Mouse (Mus musculus) limb, embryonic 15.5 days (tissue): ENCODE results near the gene Slc22a20. TPM values are rescaled to one million over a fixed set of nuclear protein-coding genes. Genes with fewer than 3 reads are reported as not detected.
A peak's percentile ranks its signal among the peaks of the same experiment; 100 is the strongest.

Experiments used
- ATAC-seq: fragments of 200-750 bp; cut with Nextera tagmentation; 2 replicates; pipeline ENCODE4 v1.8.0; 2017; ENCODE audit warnings: low read depth, moderate TSS enrichment; ENCODE audit not compliant: insufficient number of reproducible peaks, low FRiP score, low TSS enrichment
- H3K27ac ChIP-seq: fragments of 300-500 bp; sonication (generic); 2 replicates; pipeline ENCODE4 v1.5.1; 2015; ENCODE audit warnings: moderate library complexity, mild to moderate bottlenecking, inconsistent platforms
- H3K27me3 ChIP-seq: fragments of 300-500 bp; sonication (generic); 2 replicates; pipeline ENCODE4 v1.6.1; 2015; ENCODE audit warnings: inconsistent platforms
- H3K36me3 ChIP-seq: fragments of 300-500 bp; sonication (generic); 2 replicates; pipeline ENCODE4 v1.6.1; 2015; ENCODE audit warnings: inconsistent platforms
- H3K4me1 ChIP-seq: fragments of 300-500 bp; sonication (generic); 2 replicates; pipeline ENCODE4 v1.6.1; 2015; ENCODE audit warnings: inconsistent platforms
- H3K4me2 ChIP-seq: fragments of 300-500 bp; sonication (generic); 2 replicates; pipeline ENCODE4 v1.6.1; 2015; ENCODE audit warnings: mild to moderate bottlenecking, inconsistent platforms
- H3K4me3 ChIP-seq: fragments of 300-500 bp; sonication (generic); 2 replicates; pipeline ENCODE4 v1.5.1; 2015; ENCODE audit warnings: mild to moderate bottlenecking, inconsistent platforms
- H3K9ac ChIP-seq: fragments of 300-500 bp; sonication (generic); 2 replicates; pipeline ENCODE4 v1.6.1; 2015; ENCODE audit warnings: inconsistent platforms
- H3K9me3 ChIP-seq: fragments of 300-500 bp; sonication (generic); 2 replicates; pipeline ENCODE4 v1.6.1; 2016; ENCODE audit warnings: inconsistent platforms
- WGBS: fragments of 180-500 bp; shearing (Covaris S2); methylation state at CpG from one replicate; pipeline ENCODE4 v1.1.7; 2015; 5-methylcytosine and 5-hydroxymethylcytosine counted together
- polyA plus RNA-seq: library from polyadenylated mRNA; unstranded; fragments of >200 nt; fragmentation: Nextera tagmentation; extraction: Ambion mirVana; gene quantifications from 2 replicates; pipeline ENCODE4 v1.2.1, GENCODE M21; 2015

Slc22a20 gene
- polyA plus RNA-seq, 1 experiment from 2014 or later = not detected

DNA sequence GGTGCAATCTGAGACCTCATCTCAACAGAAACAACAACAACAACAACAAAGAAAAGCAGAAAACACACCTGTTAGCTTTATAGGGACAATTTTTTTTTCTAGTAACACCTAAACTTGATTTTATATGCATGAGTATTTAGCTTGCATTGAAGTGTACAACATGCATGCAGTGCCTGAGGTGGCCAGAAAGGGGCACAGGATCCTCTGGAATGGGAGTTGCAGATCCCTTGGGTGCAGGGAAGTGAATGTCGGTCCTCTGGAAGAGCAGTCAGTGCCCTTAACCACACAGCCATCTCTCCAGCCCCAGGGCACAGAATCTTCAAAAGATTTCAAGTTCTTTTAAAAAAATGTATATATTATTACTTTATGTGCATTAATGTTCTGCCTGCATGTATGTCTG, 23.3 kb downstream of the Slc22a20 start:
- Histone ChIP-seq H3K9ac (no peak overlapping the region), H3K9me3 (no peaks in the 10 kb centered on the region), H3K27me3 (no peaks in the 10 kb centered on the region), H3K4me2 (peak overlapping the region; percentile 80), H3K4me1 (peaks cover 23% of the 10 kb centered on the region), H3K4me3 (peak overlapping the region; percentile 73), H3K36me3 (peaks cover 28% of the 10 kb centered on the region), H3K27ac (no peak overlapping the region)
- 19% methylated on average over 1 of the region's 1 CpGs for WGBS
- no peak for ATAC-seq

GRCm38 (mm10) chr19:5957371-5957770, 28.6 kb downstream of the Slc22a20 start:
- Histone ChIP-seq H3K36me3 (peaks cover 63% of the 10 kb centered on the region), H3K27me3 (no peaks in the 10 kb centered on the region), H3K9me3 (no peaks in the 10 kb centered on the region), H3K4me1 (peaks cover 28% of the 10 kb centered on the region), H3K4me3 (no peak overlapping the region), H3K9ac (no peak overlapping the region), H3K4me2 (no peak overlapping the region), H3K27ac (no peak overlapping the region)
- 88% methylated on average over 5 of the region's 5 CpGs for WGBS
- ATAC-seq = no peak

- no peaks in the 10 kb centered on the region for H3K27me3 ChIP-seq
- no peaks in the 10 kb centered on the region for H3K9me3 ChIP-seq
- peaks cover 27% of the 10 kb centered on the region for H3K4me1 ChIP-seq
- peaks cover 70% of the 10 kb centered on the region for H3K36me3 ChIP-seq
- no peak overlapping the region for H3K9ac ChIP-seq
- ATAC-seq = no peak
- H3K27ac ChIP-seq = peak overlapping the region; percentile 47; the same call in 1 of the 2 replicates
- no peak overlapping the region for H3K4me2 ChIP-seq
- WGBS = 18% methylated on average over 3 of the region's 3 CpGs
- H3K4me3 ChIP-seq = no peak overlapping the region
Measured at GRCm38 (mm10) chr19:5956685-5957084, 29.3 kb downstream of the Slc22a20 start.

- peak overlapping the region; percentile 2; the same call in 1 of the 2 replicates for H3K4me3 ChIP-seq
Measured at GRCm38 (mm10) chr19:5955704-5956670, 30.0 kb downstream of the Slc22a20 start.

GRCm38 (mm10) chr19:5954936-5955335, 31.0 kb downstream of the Slc22a20 start:
- no peaks in the 10 kb centered on the region for H3K9me3 ChIP-seq
- no peak overlapping the region for H3K4me2 ChIP-seq

More at GRCm38 (mm10) chr19:5955704-5956670, 30.0 kb downstream of the Slc22a20 start:
- no peaks in the 10 kb centered on the region for H3K9me3 ChIP-seq
- H3K27me3 ChIP-seq = no peaks in the 10 kb centered on the region
- no peak overlapping the region for H3K9ac ChIP-seq
- H3K27ac ChIP-seq = peak overlapping the region; percentile 47
- WGBS = 63% methylated on average over 28 of the region's 28 CpGs
- no peak for ATAC-seq
- H3K4me1 ChIP-seq = peaks cover 27% of the 10 kb centered on the region; the same call in 1 of the 2 replicates
- peaks cover 73% of the 10 kb centered on the region for H3K36me3 ChIP-seq
- no peak overlapping the region for H3K4me2 ChIP-seq

DNA sequence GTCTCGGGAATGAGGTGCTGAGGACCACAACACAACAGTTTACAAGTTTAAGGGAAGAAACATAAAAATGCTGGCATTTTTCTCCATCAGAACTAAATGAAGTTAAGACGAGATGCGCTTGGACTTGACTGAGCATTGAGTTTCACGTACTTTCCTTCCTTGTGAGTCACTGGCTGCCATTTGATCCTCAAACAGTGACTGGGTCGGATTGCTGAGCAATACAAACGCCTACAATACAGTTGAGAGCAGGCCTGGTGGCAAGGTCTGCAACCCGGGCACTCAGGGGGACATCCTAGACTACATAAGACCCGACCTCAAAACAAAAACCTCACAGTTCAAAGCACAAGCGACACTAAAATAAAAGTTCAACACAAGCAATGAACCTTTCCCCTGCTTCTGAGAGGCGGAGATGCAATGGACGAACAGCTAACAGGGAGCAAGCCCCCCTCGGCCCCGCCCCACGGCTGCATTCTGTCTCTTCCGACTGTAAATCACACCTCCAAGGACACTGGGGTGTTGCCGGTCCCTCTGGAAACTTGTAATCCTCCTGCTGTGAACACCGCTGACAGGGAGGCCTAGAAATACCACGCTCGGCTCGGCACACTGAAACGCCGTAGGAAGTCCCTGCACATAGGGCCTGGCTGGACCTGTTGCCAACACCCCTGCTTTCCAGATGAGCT, 31.8 kb downstream of the Slc22a20 start:
- Histone ChIP-seq H3K27me3 (no peaks in the 10 kb centered on the region), H3K4me2 (no peak overlapping the region), H3K36me3 (peaks cover 81% of the 10 kb centered on the region), H3K9me3 (no peaks in the 10 kb centered on the region), H3K4me3 (no peak overlapping the region), H3K4me1 (peaks cover 27% of the 10 kb centered on the region; the same call in 1 of the 2 replicates), H3K9ac (no peak overlapping the region), H3K27ac (peak overlapping the region; percentile 14; the same call in 1 of the 2 replicates)
- ATAC-seq = no peak
- 60% methylated on average over 22 of the region's 22 CpGs for WGBS

More at GRCm38 (mm10) chr19:5954936-5955335, 31.0 kb downstream of the Slc22a20 start:
- no peak overlapping the region for H3K4me3 ChIP-seq
- no peak overlapping the region for H3K9ac ChIP-seq
- peaks cover 27% of the 10 kb centered on the region; the same call in 1 of the 2 replicates for H3K4me1 ChIP-seq
- peaks cover 78% of the 10 kb centered on the region for H3K36me3 ChIP-seq
- no peak for ATAC-seq
- 90% methylated on average over 10 of the region's 10 CpGs for WGBS
- no peaks in the 10 kb centered on the region for H3K27me3 ChIP-seq
- H3K27ac ChIP-seq = peak overlapping the region; percentile 17; the same call in 1 of the 2 replicates

- no peak for ATAC-seq
- H3K9me3 ChIP-seq = no peaks in the 10 kb centered on the region
- peak overlapping the region; percentile 71 for H3K27ac ChIP-seq
- no peak overlapping the region for H3K4me3 ChIP-seq
- H3K36me3 ChIP-seq = peaks cover 81% of the 10 kb centered on the region
- peaks cover 27% of the 10 kb centered on the region; the same call in 1 of the 2 replicates for H3K4me1 ChIP-seq
- no peak overlapping the region for H3K4me2 ChIP-seq
- H3K9ac ChIP-seq = no peak overlapping the region
- 88% methylated on average over 19 of the region's 19 CpGs for WGBS
- H3K27me3 ChIP-seq = no peaks in the 10 kb centered on the region
Measured at GRCm38 (mm10) chr19:5953201-5953770, 32.7 kb downstream of the Slc22a20 start.

DNA sequence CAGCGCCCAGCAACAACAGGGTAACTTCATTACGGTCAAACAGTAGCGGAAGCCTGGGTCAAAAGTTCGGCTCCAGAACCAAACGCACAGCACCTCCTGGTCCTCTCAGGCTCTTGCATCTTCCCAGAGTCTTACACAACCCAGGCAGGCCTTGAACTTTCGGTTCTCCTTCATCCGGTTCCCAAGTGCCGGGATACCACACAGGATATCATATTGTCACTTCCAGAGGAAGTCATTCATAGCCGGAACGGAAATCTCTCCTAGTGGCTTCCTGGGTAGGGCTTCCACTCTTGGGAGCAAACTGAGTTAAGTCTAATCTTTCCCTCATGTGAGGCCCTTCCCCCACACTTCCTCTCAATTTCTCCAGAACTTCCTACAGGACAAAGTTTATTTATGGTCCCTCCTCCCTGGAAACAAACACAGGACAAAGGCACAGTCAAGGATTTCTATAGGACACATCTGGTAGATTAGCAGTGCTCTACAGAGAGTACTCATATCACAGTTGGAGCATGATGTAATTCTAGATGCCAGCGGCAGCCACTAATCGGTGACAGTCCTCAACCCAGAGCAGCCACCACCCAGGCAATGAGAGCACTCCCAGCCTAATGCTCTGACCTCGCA, 33.8 kb downstream of the Slc22a20 start:
- WGBS = 63% methylated on average over 13 of the region's 13 CpGs
- Histone ChIP-seq H3K27me3 (no peaks in the 10 kb centered on the region), H3K4me2 (no peak overlapping the region), H3K9me3 (no peaks in the 10 kb centered on the region), H3K4me1 (peaks cover 27% of the 10 kb centered on the region; the same call in 1 of the 2 replicates), H3K27ac (peak overlapping the region; percentile 71; the same call in 1 of the 2 replicates), H3K36me3 (peaks cover 83% of the 10 kb centered on the region), H3K4me3 (no peak overlapping the region), H3K9ac (no peak overlapping the region)
- ATAC-seq = peak; percentile 42; the same call in 1 of the 2 replicates

DNA sequence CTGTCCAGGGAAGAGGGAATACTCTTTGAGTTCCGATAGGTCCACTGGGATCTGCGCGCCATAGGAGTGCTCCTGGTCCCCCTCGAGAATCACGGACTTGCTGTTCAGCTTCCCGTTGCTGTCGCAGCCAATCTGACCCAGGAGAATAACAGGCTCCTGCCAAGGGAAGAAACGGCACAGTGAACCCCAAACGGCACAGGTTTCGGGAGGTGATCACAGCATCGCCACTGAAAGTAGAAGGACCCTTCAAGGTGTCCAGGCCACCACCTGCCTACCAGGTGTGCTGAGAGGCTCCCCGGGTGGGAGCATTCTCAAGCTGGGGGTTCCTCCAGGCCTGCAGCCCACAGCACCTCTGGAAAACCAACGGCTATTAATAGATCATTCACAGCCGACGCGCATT, 34.3 kb downstream of the Slc22a20 start:
- WGBS = 84% methylated on average over 16 of the region's 16 CpGs
- H3K4me1 ChIP-seq = peaks cover 27% of the 10 kb centered on the region; the same call in 1 of the 2 replicates
- no peaks in the 10 kb centered on the region for H3K27me3 ChIP-seq
- no peak overlapping the region for H3K9ac ChIP-seq
- ATAC-seq = no peak
- 0 out of 2 replicates have a peak overlapping the region, but pooled peaks have one; percentile 71 for H3K27ac ChIP-seq
- no peak overlapping the region for H3K4me2 ChIP-seq
- H3K9me3 ChIP-seq = no peaks in the 10 kb centered on the region
- peaks cover 80% of the 10 kb centered on the region for H3K36me3 ChIP-seq
- no peak overlapping the region for H3K4me3 ChIP-seq

- Histone ChIP-seq H3K9ac (no peak overlapping the region), H3K27ac (no peak overlapping the region), H3K9me3 (no peaks in the 10 kb centered on the region), H3K4me2 (no peak overlapping the region), H3K4me3 (no peak overlapping the region), H3K4me1 (peaks cover 23% of the 10 kb centered on the region; the same call in 1 of the 2 replicates), H3K27me3 (no peaks in the 10 kb centered on the region), H3K36me3 (peaks cover 93% of the 10 kb centered on the region)
- ATAC-seq = no peak
- WGBS = 93% methylated on average over 11 of the region's 11 CpGs
Measured at GRCm38 (mm10) chr19:5950218-5950617, 35.7 kb downstream of the Slc22a20 start.

DNA sequence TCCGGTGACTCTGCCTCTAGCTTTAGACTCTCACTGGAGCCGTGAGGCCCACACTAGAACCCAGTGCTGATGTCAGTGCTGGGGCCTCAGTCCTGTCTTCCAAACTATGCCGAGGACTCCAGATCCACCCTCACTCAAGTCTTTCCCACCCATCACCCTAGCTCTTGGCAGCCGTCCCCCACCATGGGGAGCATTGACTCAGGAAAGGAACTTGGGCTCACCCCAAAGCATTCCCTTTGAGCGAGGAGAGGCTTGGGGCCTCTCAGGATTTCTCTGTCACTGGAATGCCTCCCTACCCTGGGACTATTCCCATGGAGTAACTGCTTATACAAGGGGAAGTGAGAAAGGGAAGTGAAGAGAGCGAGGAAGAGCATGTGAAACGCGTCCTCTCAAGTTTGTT, 40.1 kb downstream of the Slc22a20 start:
- H3K36me3 ChIP-seq = peaks cover 84% of the 10 kb centered on the region
- H3K9me3 ChIP-seq = no peaks in the 10 kb centered on the region
- H3K4me3 ChIP-seq = no peak overlapping the region
- no peak overlapping the region for H3K4me2 ChIP-seq
- H3K27me3 ChIP-seq = no peaks in the 10 kb centered on the region
- peaks cover 13% of the 10 kb centered on the region for H3K4me1 ChIP-seq
- no peak overlapping the region for H3K9ac ChIP-seq
- no peak for ATAC-seq
- 0 out of 2 replicates have a peak overlapping the region, but pooled peaks have one; percentile 5 for H3K27ac ChIP-seq
- 75% methylated on average over 8 of the region's 8 CpGs for WGBS
